Mouse (Mus musculus): ENCODE data around the gene Nipal3.

Nipal3 gene

GRCm38 (mm10) chr4:135433443-135434394 lies 61.1 kb downstream of the Nipal3 start, which contains the start of gene Rcan3:
Rcan3 (minus strand) TSS chr4:135433853.
- DNase-seq (ENCODE audit: low spot score in 2 of 2) = peak; percentile 73 to 83

DNA sequence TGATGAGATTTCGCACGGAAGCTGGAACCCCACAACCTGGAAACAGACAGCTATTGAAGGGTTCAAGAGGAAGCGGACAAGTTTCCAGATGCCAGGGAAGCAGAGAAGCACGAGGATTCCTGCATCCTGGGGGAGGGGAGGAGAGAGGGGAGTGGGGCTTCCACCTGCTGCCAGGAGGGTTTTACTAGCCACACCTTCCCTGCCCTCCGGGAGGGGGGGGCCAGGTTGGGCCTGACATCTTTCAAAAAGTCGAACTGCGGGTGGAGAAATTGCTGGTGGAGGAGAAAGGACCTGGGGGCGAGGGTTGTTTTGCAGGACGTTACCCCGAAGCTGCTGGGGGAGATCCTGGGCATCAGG lies 61.8 kb downstream of the Nipal3 start:
- no peak for DNase-seq (ENCODE audit: low spot score in 2 of 2)

- DNase-seq (ENCODE audit: low spot score in 2 of 2) = no peak
Observed at GRCm38 (mm10) chr4:135429990-135430760, 64.7 kb downstream of the Nipal3 start.

DNA sequence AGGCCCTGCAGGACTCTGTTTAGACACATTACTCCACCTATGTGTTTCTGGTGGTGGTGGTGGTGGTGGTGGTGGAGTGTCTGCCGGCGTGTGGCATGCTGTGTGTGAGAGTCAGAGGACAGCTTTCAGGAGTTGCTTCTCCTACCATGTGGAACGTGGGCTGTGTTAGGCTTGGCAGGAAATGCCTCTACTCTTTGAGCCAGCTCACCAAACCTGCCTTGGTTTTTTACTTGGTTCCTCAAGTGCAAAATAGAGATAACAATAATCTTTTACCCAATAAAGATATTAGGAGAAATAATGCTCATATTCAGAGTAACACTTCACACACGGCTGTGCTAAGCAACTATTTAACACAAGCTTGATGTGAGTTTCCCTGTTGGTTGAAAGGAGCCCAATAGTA lies 65.5 kb downstream of the Nipal3 start:
- no peak for DNase-seq (ENCODE audit: low spot score in 2 of 2)

- DNase-seq (ENCODE audit: low spot score in 2 of 2) = no peak
Observed at GRCm38 (mm10) chr4:135426587-135426986, 68.3 kb downstream of the Nipal3 start.

DNA sequence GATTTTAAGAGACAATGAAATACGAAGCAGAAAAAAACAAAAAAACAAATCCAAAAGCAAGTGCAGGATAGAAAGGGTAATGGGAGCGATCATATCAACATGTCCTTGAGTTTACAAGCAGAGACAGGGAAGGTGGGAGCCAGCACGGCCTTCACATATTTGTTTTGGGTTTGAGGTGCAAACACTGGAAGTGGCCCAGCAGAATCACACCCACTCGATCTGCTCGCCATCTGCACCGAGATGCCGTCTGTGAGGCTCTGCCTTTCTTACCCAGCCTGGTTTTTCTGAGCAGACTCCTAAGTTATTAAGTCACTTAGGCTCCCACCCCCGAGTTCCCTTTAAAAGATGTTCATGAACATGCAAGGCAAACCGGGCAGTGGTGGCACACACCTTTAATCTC lies 69.2 kb downstream of the Nipal3 start:
- DNase-seq (ENCODE audit: low spot score in 2 of 2) = no peak

GRCm38 (mm10) chr4:135420961-135421360 lies 73.9 kb downstream of the Nipal3 start:
- no peak for DNase-seq (ENCODE audit: low spot score in 2 of 2)

GRCm38 (mm10) chr4:135420416-135420815 lies 74.4 kb downstream of the Nipal3 start:
- DNase-seq (ENCODE audit: low spot score in 2 of 2) = no peak

DNA sequence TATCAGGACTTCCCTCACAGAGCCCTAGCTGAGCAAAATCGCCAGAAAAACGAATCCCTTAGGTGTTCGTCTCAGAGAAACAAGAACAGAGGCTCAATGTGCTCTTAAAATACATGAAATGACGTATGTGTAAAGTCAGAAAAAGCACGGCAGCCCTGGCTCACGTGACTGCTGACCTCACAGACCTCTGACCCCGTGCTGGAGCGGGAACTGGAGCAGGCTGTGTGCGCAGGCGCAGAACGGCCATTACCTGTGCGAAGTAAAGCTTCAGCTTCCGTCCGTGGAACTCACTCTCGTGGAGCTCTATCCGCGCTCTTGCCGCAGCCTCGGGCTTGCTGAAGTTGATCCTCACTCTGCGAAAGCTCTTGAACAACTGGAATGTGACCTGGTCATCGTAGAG lies 74.8 kb downstream of the Nipal3 start:
- DNase-seq (ENCODE audit: low spot score in 2 of 2) = no peak

DNA sequence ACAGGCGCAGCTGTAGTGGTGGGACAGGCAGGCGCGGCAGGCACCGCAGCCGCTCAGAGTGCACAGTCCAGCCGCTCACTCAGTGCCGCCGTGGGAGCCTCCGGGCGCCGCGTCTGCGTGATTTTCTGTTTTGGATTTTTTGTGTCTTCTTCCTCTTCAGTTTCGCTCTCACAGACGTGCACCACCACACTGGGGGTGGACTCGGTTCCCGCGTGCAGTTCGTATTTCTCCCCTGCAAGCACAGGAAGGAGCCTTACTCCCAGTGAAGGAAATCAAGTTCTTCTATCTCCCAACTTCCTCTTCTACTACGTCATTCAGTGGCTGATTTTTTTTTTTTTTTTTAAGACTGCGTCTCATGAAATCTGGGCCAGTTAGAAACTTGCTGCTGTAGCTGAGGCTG lies 78.5 kb downstream of the Nipal3 start:
- no peak for DNase-seq (ENCODE audit: low spot score in 2 of 2)

DNA sequence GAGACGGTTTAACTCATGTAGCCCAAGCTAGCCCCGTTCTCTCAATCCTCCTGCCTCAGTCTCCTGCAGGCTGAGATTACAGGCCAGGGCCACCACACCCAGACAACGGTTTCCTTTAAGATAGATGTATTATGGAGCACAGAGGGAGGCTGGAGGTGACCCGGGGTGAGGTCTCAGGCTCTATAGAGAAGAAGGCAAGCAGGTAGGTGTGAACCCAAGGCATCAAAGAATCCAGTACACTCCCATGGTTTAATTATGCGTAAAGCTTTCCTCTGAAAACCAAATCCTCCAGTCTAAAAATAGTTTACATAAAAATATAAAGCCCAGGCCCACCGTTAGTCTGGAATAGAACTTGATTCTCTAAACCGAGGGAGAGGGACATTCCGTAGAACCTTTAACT lies 81.3 kb downstream of the Nipal3 start:
- DNase-seq (ENCODE audit: low spot score in 2 of 2) = no peak

GRCm38 (mm10) chr4:135411633-135412032 lies 83.2 kb downstream of the Nipal3 start:
- peak in 1 of 2 experiments; percentile 17 for DNase-seq (ENCODE audit: low spot score in 2 of 2)

GRCm38 (mm10) chr4:135406180-135406579 lies 88.7 kb downstream of the Nipal3 start:
- DNase-seq (ENCODE audit: low spot score in 2 of 2) = no peak

DNA sequence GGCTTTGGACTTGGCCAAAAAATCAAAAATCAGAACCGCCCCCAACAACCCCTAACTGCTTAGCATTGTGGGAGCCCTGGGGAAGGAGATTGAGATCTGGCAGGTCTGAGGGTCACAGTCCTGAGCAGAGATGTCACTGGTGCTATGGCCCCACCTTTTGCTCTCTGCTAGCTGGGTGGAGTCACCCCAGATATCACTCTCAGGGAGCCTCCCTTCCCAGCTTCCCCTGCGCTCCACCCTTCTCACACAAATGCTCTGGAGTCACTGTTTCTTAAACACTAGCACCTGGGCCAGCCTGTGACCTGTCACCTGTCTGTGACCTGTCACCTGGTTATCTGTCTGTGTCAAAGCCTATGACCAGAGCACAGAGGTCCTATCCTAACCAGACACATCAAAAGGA lies 89.9 kb downstream of the Nipal3 start:
- no peak for DNase-seq (ENCODE audit: low spot score in 2 of 2)

DNA sequence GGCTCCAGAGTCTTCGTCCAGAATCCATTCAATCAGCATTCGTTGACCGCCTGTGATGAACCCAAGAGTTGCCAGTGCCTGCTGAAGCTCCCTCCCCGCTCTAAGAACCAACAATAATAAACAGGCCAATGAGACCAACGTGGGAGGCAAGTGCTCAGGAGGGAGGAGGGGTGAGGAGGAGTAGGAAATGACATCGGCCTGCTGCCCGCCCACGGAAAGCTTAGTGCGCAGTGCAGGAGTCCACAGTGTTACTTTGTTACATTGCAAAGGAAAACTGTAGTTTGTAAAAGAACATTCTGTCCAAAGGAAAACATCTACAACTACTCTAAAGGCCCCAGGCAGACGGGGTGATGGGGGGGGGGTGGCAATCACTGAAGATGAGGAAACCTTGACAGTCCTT lies 90.8 kb downstream of the Nipal3 start:
- DNase-seq (ENCODE audit: low spot score in 2 of 2) = no peak

DNA sequence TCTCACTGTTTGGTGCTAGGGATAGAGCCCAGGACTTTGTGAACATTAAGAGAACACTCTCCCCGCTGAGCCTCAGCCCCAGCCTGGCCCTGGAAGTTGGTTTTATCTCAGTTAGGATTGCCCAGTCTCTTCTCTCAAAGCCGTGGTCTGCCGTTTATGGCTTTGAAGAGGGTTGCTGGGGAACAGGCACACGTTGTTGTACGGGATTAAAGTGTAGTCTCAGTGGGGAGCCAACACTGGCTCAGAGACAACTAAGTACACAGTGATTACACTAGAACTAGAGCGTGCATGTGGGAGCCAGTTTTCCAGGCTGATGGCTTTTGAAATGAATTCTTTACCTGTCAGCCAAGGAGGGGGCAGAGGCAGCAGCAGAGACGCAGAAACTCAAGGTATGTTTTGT lies 93.0 kb downstream of the Nipal3 start:
- no peak for DNase-seq (ENCODE audit: low spot score in 2 of 2)

- no peak for DNase-seq (ENCODE audit: low spot score in 2 of 2)
Observed at GRCm38 (mm10) chr4:135397991-135398390, 96.8 kb downstream of the Nipal3 start, which contains the start of gene Ncmap. Ncmap (minus strand) TSS chr4:135398227.

DNA sequence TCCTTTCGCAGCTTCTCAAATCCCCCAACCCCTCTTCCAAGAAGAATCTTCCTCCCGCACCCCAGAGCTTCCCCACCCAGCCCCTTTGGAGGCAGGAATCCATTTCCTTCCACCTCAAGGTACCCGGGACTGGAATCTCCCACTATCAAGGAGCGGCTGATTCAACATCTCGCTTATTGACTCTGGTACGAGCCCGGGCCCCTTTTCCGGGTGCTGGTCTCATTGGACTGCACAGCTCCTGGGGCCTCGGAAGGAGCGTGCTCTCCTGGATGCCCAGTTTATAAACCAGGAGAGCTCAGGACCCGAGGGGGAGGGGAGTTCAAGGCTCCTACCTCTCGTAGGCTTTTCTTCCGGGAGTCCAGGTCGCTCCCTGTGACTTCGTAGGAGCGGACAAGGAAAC lies 97.3 kb downstream of the Nipal3 start:
- DNase-seq (ENCODE audit: low spot score in 2 of 2) = no peak

GRCm38 (mm10) chr4:135396303-135396702 lies 98.5 kb downstream of the Nipal3 start:
- no peak for DNase-seq (ENCODE audit: low spot score in 2 of 2)

Measured in heart, adult 9 months (tissue).